Mouse (Mus musculus): Measurements from ENCODE around the gene 1190005I06Rik.
"Not testable (repeated sequence)": the region's sequence is repeated elsewhere in the genome, so short reads cannot be mapped to it uniquely, and the experiment has no call there.

The 1190005I06Rik gene

GRCm38 (mm10) chr8:120647532-120647931, at the start of gene 1190005I06Rik:
Gene 1190005I06Rik, minus strand, starts transcription at chr8:120647632.
- no peak for DNase-seq

GRCm38 (mm10) chr8:120696401-120697153, 49.1 kb upstream of the 1190005I06Rik start:
- no peak for DNase-seq

- DNase-seq: peak in 1 of 2 experiments; percentile 40
Measured at GRCm38 (mm10) chr8:120693861-120694493, 46.5 kb upstream of the 1190005I06Rik start.

GRCm38 (mm10) chr8:120692934-120693333, 45.5 kb upstream of the 1190005I06Rik start:
- no peak for DNase-seq

- no peak for DNase-seq
Measured at GRCm38 (mm10) chr8:120688511-120688910, 41.1 kb upstream of the 1190005I06Rik start.

- DNase-seq: no peak
Measured at GRCm38 (mm10) chr8:120687786-120688185, 40.4 kb upstream of the 1190005I06Rik start.

- DNase-seq: no peak
Measured at GRCm38 (mm10) chr8:120686576-120686975, 39.1 kb upstream of the 1190005I06Rik start.

- DNase-seq: peak; percentile 58 to 68
Measured at GRCm38 (mm10) chr8:120686051-120686450, 38.6 kb upstream of the 1190005I06Rik start.

GRCm38 (mm10) chr8:120685591-120685990, 38.2 kb upstream of the 1190005I06Rik start:
- no peak for DNase-seq

- peak; percentile 56 to 62 for DNase-seq
Measured at GRCm38 (mm10) chr8:120685097-120685496, 37.7 kb upstream of the 1190005I06Rik start.

GRCm38 (mm10) chr8:120684082-120684481, 36.6 kb upstream of the 1190005I06Rik start:
- no peak for DNase-seq

GRCm38 (mm10) chr8:120683602-120684001, 36.2 kb upstream of the 1190005I06Rik start:
- peak; percentile 73 to 75 for DNase-seq

- no peak for DNase-seq
Measured at GRCm38 (mm10) chr8:120681113-120681512, 33.7 kb upstream of the 1190005I06Rik start.

- not testable (repeated sequence) for DNase-seq
Measured at GRCm38 (mm10) chr8:120680405-120680804, 33.0 kb upstream of the 1190005I06Rik start.

- no peak for DNase-seq
Measured at GRCm38 (mm10) chr8:120679629-120680387, 32.4 kb upstream of the 1190005I06Rik start.

- DNase-seq: peak; percentile 73 to 77
Measured at GRCm38 (mm10) chr8:120678447-120678846, 31.0 kb upstream of the 1190005I06Rik start.

GRCm38 (mm10) chr8:120675718-120676117, 28.3 kb upstream of the 1190005I06Rik start:
- no peak for DNase-seq

GRCm38 (mm10) chr8:120673298-120673697, 25.9 kb upstream of the 1190005I06Rik start:
- DNase-seq: no peak

GRCm38 (mm10) chr8:120672626-120673229, 25.3 kb upstream of the 1190005I06Rik start:
- DNase-seq: no peak

GRCm38 (mm10) chr8:120671775-120672174, 24.3 kb upstream of the 1190005I06Rik start:
- no peak for DNase-seq

- no peak for DNase-seq
Measured at GRCm38 (mm10) chr8:120668374-120668905, 21.0 kb upstream of the 1190005I06Rik start, which contains the start of gene Emc8. Gene Emc8, minus strand, starts transcription at chr8:120668573.

- peak; percentile 91 to 94 for DNase-seq
Measured at GRCm38 (mm10) chr8:120667561-120668373, 20.3 kb upstream of the 1190005I06Rik start, which contains the start of the genes Gm27021 and Cox4i1. Gene Gm27021, minus strand, starts transcription at chr8:120668079. Gene Cox4i1, plus strand, starts transcription at chr8:120668222.
